Mouse (Mus musculus) gastrocnemius, adult 18-20 months (tissue): Measurements from ENCODE around the gene Gata3. TPM values are rescaled to one million over a fixed set of nuclear protein-coding genes. Genes with fewer than 3 reads are reported as not detected.

ENCODE experiments used
- DNase-seq: peaks from one replicate; pipeline ENCODE4 v3.0.0; 2021; ENCODE audit warnings: low spot score
- long read RNA-seq, 2 experiments: library from polyadenylated mRNA; stranded (forward); transcript quantifications; one replicate each; pipeline ENCODE4 v2.0.0; 2021
- total RNA-seq, 2 experiments: library from RNA; stranded (reverse); gene quantifications; 2 replicates each; pipeline ENCODE4 v1.2.3; 2021

The Gata3 gene
- total RNA-seq = under 1 TPM; 0.18 to 0.43 TPM
- long read RNA-seq, experiment 1 = 0 reads
- long read RNA-seq, experiment 2, partial matches to known transcripts = 0 of 1 reads
- long read RNA-seq, experiment 2, other reads (novel, unspliced or antisense) = 0 of 1 reads

- DNase-seq = no peak
Measured at GRCm38 (mm10) chr2:9889651-9890183, at the start of gene Gata3. Gene Gata3 (minus strand): TSS chr2:9890034.

GRCm38 (mm10) chr2:9939250-9939649, 49.4 kb upstream of the Gata3 start:
- DNase-seq = no peak

GRCm38 (mm10) chr2:9935965-9936364, 46.1 kb upstream of the Gata3 start:
- no peak for DNase-seq

- DNase-seq = no peak
Measured at GRCm38 (mm10) chr2:9926905-9927283, 37.1 kb upstream of the Gata3 start.

GRCm38 (mm10) chr2:9926194-9926904, 36.5 kb upstream of the Gata3 start:
- DNase-seq = no peak

- no peak for DNase-seq
Measured at GRCm38 (mm10) chr2:9918691-9919471, 29.0 kb upstream of the Gata3 start.

GRCm38 (mm10) chr2:9917602-9918001, 27.8 kb upstream of the Gata3 start:
- DNase-seq = no peak

GRCm38 (mm10) chr2:9905995-9906394, 16.2 kb upstream of the Gata3 start:
- DNase-seq = no peak

- no peak for DNase-seq
Measured at GRCm38 (mm10) chr2:9903854-9904560, 14.2 kb upstream of the Gata3 start.

GRCm38 (mm10) chr2:9897846-9898245, 8.0 kb upstream of the Gata3 start:
- no peak for DNase-seq

- no peak for DNase-seq
Measured at GRCm38 (mm10) chr2:9896097-9896770, 6.4 kb upstream of the Gata3 start.

- no peak for DNase-seq
Measured at GRCm38 (mm10) chr2:9894836-9895593, 5.2 kb upstream of the Gata3 start.

- DNase-seq = no peak
Measured at GRCm38 (mm10) chr2:9893272-9893953, 3.6 kb upstream of the Gata3 start.

GRCm38 (mm10) chr2:9892541-9892940, 2.7 kb upstream of the Gata3 start:
- DNase-seq = no peak

- no peak for DNase-seq
Measured at GRCm38 (mm10) chr2:9890906-9891305, 1.1 kb upstream of the Gata3 start.

- no peak for DNase-seq
Measured at GRCm38 (mm10) chr2:9890251-9890650, 417 bp upstream of the Gata3 start.

GRCm38 (mm10) chr2:9888913-9889650, 752 bp downstream of the Gata3 start, which contains the start of gene 9230102O04Rik:
Gene 9230102O04Rik (minus strand): TSS chr2:9889540.
- DNase-seq = no peak

- no peak for DNase-seq
Measured at GRCm38 (mm10) chr2:9887636-9888035, 2.2 kb downstream of the Gata3 start.
